Mouse (Mus musculus): ENCODE results near the gene Atg2b.

DNA sequence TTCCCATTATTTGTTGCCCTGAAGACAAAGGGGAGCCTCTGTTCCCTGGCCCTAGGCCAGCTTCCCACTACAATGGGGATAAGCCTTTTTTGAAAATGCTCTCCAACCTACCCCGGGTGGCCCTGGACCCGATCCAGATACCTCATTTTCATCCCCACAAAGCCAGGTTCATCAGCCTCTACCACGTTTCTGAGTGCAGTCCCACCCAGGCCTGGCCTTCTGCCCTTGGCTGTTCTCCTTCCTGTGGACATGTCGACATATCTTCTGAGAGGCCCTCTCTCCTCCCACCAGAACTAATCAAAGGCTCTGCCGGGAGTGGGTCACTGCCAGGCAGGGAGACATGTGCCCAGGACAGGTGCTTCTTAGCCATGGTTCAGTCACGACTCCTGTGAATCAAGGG, 83.4 kb downstream of the Atg2b start:
- no peak for TF ChIP-seq POLR2A (IDR thresholded peaks at IDR 0.05; ENCODE audit: extremely low read depth, insufficient read depth, low read length)
- no peak for TF ChIP-seq CTCF (IDR thresholded peaks at IDR 0.05; ENCODE audit: extremely low read depth, insufficient read depth, low read length)

All from cortical plate, adult 2 months (tissue).